Mouse (Mus musculus) T-helper 1 cell (primary cell): ENCODE data around the gene Kif17.

Experiments used
- in situ Hi-C: fragments of 300-600 bp; cut with MboI, MseI; formaldehyde crosslinking; loops from one replicate; pipeline ENCODE4 v1.15.1; 2025; ENCODE audit warnings: high pct_unique_total_duplicates

Gene Kif17

DNA sequence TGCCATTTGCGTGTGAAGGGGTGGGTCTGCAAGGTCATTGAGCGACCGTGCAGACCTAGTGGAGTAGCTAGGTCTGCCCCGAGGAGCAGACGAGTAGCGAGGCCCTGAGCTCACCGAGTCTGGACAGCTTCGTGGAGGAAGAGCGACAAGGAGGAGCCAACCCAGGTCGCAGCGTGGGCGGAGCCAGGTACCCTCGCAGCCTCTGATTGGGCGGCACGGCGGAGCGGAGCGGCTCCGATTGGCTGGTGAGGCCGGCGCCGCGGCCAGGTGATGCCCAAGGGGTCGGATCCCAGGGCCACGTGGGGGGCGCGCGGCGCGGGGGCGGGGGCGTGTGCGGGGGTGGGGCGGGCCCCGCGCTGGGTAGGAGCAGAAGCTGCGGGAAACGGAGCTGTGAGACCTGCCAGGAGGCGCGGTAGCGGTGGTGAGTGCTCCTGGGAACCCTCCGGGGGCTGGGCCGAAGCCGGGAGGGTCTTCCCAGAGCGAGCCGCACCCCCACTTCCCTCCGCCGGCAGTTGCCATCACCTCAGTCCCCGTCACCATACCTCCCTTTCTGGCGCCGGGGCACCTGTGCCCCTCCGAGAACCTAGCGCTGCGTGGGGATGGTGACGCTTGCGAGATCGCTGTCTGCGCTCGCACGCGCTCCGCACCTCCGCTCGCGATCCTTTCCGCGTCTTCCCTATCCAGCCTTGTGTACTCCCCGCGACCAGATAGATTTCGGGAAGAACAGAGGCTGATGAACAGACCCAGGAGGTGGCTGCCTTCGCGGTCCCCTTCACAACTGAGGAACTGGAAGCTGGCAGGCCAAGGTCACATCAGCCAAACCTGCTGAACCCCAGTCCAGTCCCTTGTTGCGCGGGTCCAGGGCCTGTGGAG, at the start of gene Kif17, which contains the start of gene Sh2d5:
TSS of gene Kif17 (plus strand) at position 348 of the 873 bp plus-strand sequence.
TSS of gene Sh2d5 (plus strand) at position 316 of the 873 bp plus-strand sequence.
- in situ Hi-C loops, result loop anchor here (10.0 kb wide), 1 partner anchor 376 kb away; no protein-coding TSS in a partner anchor

DNA sequence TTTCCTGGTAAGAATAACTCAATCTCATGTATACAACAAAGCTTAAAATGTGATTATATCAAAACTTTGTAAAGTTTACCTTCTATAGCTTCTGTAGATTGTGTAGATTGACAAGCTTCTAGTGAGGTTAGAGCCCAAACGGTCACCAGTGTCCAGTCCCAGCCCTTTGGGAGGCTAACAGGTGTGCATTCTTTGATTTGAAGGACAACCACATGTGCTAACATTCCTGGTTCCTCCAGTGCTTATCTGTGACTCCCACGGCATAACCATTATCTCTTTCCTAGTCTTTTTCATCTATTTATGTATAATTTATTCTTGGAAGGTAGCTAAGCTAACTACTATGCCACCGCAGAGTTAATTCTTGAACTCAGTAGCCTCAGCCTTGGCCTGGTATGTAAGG, 49.5 kb upstream of the Kif17 start:
- in situ Hi-C loops, result loop anchor here (25.0 kb wide), 1 partner anchor 1237 kb away; no protein-coding TSS in a partner anchor

DNA sequence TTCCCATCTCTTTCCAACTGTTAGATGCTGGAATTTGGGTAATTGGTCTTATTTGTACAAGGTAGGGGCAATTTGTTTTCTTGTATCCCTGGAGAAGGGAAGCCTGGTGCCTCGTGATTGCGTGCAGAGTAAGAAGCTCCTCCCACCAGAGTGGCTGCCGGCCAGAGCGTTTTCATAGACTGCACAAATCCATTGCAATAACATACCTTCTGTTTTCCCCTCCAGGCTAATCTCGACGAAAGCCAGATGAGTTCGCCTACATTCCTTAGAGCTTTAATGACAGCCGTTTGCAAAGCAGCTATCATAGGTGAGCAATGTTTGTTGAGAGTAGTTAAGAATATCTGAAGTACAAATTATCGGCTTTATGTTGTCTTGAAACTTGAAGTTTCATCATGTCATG, 48.5 kb upstream of the Kif17 start:
- in situ Hi-C loops, result loop anchor here (25.0 kb wide), 1 partner anchor 1236 kb away; no protein-coding TSS in a partner anchor

DNA sequence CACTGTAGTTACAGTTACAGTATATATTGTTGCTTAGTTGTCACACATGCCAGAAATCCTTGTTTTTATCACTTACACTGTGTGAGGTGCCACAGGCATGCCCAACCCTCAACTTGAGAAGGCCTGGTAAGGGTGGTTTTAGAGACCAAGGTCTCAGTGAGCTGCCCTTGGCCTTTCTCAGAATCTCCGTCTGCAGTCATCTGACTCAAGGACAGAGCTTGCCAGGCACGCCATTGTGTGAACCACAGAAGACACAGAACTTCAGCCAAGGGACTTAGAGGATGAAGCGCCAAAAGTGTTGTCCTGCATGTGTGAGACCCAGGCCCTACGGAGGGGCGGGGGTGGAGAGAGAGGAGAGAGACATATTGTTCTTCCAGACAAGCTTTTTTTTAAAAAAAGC, 40.1 kb upstream of the Kif17 start:
- in situ Hi-C loops, result loop anchor here (10.0 to 25.0 kb wide), 2 partner anchors 335 to 1227 kb away; no protein-coding TSS in a partner anchor

DNA sequence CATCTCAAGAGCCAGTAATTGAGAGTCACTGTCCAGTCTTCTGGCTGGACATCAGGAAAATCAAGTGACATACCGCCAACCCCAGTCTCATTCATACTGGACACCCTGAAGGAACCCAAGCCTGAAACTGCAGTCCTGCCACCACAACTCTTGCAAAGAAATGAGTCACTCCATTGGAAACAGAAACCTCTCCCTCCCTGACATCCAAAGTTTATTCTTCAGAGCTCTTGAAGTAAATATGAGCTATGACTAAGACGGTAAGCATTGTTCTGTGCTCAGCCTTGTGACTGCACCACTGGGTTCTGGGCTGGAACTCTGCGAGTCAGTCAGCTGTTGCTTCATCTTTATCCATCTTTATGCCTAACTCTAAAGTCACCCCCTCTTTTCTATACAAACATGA, 36.4 kb upstream of the Kif17 start:
- in situ Hi-C loops, result loop anchor here (10.0 to 25.0 kb wide), 2 partner anchors 339 to 1223 kb away; no protein-coding TSS in a partner anchor

DNA sequence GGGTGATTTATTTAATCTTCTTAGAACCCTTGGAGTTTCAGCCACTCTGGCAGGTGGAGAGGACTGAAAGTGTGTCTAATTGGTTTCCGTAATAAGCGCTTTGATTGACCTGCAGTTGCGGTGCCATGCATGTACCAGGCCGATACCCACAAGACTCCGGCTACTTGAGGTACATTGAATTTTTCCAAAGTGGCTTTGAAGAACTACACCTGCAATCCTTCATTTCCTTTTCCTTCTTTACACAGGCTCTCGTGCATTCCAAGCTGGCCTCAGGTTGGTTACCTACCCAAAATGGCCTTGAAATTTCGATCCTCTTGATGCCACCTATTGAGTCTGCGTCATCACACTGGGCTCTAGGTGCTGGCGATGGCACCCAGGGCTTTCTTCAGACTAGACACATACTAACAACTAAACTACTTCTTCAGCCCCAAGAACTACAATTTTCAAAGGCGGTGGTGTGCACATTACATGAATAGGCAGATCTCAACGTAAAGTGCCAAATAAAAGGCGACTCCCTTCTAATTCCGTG, 34.5 kb upstream of the Kif17 start:
- in situ Hi-C loops, result loop anchor here (10.0 to 25.0 kb wide), 2 partner anchors 341 to 1222 kb away; no protein-coding TSS in a partner anchor

DNA sequence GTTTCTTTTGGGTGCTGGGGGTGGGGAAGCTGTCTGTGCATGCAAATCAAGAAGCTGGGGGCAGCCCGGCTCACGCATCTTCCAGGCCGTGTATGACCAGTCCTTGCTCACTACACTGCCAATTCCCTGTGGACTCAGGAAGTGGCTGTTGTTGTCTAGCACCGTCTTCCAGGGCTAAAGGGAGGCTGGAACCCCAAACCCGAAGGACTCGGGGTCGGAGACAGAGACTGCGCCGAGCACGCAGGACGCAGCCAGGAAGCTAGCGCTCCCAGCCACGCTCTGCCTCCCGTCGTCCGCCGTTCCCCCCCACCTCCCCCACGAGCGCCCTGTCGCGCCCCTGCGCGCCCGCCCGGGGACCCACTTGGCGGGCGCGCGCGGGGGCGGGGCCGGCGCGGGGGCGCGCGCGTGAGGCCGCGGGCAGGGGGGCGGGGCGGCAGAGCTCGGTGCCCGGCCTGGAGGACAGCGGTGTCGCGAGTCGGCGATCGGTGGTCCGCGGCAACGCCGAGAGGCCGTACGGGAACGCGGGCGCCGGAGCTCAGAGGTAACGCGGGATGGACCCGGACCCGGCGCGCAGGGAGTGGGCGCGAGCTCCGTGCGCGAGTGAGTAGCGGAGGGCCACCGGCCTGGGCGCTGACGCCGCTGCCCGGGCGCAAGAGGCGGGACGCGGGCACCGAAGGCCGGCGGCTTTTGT, 33.9 kb upstream of the Kif17 start, which contains the start of gene Hp1bp3:
TSS of gene Hp1bp3 (plus strand) at position 97 of the 691 bp plus-strand sequence.
- in situ Hi-C loops, result loop anchor here (10.0 to 25.0 kb wide), 2 partner anchors 342 to 1221 kb away; no protein-coding TSS in a partner anchor

DNA sequence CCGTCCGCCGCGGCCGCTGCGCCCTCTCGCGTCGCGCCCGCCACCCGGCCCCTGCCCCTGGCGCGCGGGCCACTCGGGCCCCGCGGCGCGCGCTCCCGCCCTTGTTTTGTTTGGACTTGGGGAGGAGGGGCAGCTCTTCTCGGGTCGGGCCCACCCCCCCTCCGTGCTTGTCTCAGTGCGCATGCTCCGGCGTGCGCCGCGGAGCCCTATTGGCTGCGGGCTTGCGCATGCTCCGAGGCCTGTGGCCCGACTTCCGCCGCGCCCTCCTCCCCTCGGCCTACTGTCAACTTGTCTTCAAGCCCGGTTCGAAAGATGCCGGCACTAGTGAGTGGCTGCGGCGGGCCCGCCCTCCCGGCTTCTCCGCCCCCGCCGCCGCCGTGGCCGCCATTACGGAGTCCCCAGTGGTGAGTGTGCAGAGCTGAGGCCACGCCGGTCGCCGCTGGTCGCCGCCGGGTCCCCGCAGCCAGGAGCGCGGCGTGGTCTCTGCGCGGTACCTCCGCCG, 33.3 kb upstream of the Kif17 start:
- in situ Hi-C loops, result loop anchor here (10.0 to 25.0 kb wide), 2 partner anchors 342 to 1220 kb away; no protein-coding TSS in a partner anchor

DNA sequence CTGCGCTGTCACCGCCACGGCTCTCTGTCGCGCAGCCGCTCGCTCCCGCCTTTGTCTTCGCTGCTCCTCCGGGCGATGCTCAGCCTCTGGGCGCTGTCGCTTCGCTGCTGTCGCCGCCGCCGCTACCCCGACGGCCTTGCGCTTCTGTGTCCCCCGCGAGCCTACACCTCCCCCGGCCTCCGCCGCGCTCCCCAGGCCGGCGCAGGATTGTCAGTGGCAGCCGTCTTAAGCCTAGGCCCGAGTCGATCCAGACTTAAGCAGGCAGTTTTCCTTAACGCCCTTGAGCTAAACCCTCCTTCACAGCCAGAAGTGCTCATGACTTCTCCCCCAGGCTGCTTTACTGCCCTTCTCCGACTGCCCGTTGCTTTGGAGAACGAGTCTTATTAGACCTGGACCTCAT, 32.8 kb upstream of the Kif17 start:
- in situ Hi-C loops, result loop anchor here (10.0 to 25.0 kb wide), 2 partner anchors 343 to 1220 kb away; no protein-coding TSS in a partner anchor

DNA sequence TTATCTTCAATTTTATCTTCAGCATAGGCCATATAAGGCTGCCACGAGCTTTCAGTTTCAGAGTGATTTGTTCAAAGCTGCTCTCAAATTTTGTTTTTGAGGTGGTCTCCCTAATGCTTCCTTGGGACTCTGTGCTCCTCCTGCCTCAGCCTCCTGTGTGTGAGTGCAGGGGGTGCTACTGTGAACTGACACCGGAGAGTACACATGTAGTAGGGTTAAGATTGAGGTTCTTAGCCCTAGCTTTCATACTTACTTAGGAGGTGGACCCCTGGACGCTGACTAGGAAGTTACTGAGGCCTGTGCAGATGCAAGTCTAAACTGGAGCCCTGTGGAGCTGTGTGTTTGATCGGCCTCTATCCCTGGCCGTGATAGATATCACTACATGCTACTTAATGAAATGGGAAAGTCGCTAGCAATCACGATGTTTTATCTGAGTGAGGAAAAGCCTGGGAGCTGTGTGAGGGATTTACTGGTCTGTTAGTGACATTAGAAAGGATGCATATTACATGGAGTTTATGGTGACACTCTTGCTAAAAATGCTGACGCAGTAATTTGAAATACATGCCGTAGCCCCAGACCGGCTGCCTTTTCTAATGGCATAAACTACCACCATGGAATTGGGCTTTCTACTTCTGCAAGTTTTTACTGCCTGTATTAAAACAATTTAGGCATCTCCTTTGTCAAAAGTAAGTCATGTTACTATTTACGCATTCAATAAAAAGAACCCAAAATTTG, 32.1 kb upstream of the Kif17 start:
- in situ Hi-C loops, result loop anchor here (10.0 to 25.0 kb wide), 2 partner anchors 343 to 1219 kb away; no protein-coding TSS in a partner anchor

DNA sequence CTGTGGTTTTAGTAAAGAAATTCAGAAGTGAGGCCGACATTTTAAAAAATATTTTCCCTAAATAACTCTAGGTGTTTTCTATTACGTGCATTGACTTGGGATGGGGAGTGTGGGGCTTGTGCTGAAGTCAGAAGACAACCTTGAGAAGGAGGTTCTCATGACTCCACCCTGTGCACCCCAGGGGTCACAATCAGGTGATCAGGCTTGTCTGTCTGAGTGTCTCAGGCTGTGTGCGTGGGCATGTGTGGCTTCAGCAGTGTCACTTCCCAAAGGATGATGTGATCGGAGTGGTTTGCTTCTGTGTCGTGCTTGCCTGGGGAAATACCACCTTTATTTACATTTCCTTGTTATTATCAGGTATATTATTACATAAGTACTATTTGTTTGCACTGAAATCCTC, 30.9 kb upstream of the Kif17 start:
- in situ Hi-C loops, result loop anchor here (10.0 to 25.0 kb wide), 2 partner anchors 345 to 1218 kb away; no protein-coding TSS in a partner anchor

DNA sequence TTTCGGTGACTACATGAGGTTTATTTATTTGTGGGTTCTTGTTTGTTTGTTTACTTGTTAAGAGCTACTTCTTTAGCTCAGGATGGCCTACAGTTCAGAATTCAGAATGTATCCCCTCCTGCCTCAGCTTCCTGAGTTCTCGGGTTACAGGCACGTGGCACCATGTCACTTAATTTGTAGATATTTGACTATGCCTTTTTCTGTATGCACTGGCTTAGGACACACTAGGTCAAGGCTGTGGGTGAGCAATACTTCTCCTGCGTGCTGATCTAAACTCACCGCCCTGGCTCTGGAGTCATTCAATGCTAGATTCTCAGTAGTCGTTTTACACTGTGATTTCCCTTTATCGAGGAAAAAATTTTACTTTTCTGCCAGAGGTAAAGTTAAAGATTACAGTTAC, 29.5 kb upstream of the Kif17 start:
- in situ Hi-C loops, result loop anchor here (25.0 kb wide), 1 partner anchor 1217 kb away; no protein-coding TSS in a partner anchor

DNA sequence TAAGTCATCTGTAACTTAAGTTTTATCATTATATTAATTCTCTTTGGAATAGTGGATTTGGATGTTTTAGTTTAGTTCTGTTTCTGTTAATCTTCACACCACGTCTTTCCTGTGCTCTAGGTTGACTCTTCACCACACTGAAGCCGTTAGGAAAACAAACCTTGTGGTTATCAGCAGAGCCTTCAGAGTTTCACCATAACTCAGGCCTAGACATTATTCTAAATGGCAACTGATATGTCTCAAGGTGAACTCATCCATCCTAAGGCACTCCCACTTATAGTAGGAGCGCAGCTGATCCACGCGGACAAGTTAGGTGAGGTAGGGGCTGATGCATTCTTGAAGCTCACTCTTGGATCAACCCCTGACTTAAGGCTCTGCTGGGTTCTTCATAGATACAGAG, 28.8 kb upstream of the Kif17 start:
- in situ Hi-C loops, result loop anchor here (25.0 kb wide), 1 partner anchor 1216 kb away; no protein-coding TSS in a partner anchor

DNA sequence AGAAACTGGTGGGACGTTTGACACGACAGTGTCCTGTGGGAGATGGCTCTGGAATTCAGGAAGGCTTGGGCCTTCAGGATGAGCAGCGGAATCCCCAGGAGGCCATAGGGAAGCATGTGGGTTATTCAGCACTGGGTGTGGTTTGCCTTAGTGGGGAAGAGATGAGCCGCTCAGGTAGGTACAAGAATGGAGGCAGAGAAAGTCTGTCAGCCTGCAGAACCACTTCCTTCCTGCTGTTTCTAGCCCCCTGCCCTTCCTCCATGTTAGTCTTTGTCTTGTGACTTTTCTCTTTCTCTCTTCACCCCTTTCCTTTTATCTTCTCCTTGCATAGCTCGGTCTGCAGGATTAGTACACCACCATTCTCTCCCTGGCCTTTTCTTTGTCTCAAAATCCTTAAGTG, 27.8 kb upstream of the Kif17 start:
- in situ Hi-C loops, result loop anchor here (25.0 kb wide), 1 partner anchor 1215 kb away; no protein-coding TSS in a partner anchor

DNA sequence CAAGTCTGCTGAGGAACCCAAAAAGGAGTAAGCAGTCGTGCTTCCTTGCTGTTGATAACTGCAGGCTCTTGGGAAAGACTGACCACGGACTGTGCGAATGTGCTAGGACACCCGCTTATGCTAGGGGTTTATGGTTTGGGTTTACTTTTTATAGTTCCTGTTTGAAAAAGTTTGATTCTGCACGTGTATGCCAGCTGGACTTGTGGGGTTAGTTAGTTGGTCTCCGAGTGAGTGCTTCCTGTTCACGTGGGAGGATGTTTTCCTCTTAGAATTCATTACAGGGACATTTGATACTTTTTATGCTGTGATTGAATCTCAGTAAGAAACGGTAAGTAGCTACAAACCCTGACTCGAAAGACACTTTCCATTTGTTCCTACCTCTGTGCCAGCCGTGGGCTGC, 26.6 kb upstream of the Kif17 start:
- in situ Hi-C loops, result loop anchor here (25.0 kb wide), 1 partner anchor 1214 kb away; no protein-coding TSS in a partner anchor

DNA sequence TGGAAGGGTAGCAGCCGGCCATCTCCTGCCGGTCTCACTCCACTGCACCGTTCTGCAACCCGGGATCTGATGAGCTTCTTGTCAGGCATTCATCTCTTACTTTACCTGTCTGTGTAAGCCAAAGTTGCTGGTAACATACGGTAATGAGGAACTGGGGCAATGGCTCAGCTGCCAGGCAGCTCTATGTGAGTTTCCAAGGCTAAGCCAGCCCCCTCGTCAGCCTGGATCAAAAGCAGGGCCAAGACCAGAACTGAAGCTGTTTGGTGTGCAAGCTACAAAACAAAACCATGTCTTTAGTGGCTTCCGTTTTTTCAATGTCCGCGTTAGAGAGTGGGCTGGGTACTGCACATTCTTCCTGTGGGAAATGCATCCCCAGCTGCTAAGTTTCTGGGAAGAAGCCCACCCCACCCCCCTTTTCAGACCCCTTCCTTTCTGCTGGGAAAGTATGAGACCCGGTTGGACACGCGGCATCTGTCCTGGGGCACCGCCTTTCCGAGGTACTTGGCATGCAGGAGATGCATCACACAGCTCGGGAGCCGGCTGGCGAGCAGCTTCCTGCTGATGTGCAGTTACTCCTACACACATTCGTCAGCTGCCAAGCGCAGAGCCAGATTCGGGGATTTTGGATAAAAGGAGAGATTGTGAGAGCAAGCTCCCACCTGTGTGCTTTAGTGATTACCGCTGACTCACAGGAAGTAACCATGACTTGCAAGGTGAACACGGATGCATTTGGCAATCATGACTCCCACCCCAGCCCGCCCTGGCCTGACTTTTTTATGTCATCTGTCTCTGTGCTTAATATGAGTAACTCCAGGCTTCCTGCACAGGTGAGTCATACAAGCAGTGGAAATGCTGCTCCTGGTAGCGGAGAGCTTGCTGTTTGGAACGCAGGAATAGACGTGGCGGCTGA, 3.2 kb upstream of the Kif17 start:
- in situ Hi-C loops, result no loop called here

DNA sequence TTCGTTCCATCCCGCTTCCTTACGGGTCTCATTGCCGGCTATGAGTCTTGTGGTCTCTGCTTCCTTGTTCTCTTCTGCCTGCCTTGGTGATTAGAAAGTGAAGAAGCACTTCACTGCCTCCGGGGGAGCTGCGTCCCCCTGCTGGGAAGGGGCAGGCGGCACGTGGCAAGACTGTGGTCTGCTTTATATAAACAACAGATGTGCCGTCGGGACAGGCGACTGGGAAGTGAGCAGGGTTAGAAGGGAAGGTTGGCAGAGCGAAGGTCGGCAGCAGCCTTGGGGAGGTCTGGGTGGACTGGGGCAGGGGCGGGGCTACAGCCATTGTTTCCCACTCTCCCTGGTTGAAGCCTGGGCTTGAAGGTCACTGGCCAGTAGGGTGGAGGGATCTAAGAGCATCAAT, 1.6 kb downstream of the Kif17 start:
- in situ Hi-C loops, result loop anchor here (10.0 kb wide), 1 partner anchor 377 kb away; no protein-coding TSS in a partner anchor

DNA sequence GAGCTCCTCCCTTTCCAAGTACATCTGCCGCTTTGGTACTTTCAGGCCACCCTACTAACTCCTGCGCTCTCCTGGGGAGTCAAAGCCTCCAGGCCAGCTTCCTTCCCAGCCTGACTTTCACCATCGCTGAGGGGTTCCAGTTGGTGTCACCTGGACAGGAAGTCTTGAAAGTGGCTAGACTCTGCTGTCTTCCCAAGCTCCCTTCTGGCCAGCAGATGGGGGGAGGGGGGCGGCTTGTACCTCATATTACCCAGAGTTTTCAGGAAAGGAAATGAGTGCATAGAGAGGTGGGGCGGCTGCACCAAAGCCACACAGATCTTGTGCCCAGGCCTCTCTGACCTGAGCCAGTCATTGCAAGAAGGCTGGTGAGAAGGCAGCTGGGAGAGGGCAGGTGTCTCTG, 2.0 kb downstream of the Kif17 start:
- in situ Hi-C loops, result loop anchor here (10.0 kb wide), 1 partner anchor 377 kb away; no protein-coding TSS in a partner anchor

DNA sequence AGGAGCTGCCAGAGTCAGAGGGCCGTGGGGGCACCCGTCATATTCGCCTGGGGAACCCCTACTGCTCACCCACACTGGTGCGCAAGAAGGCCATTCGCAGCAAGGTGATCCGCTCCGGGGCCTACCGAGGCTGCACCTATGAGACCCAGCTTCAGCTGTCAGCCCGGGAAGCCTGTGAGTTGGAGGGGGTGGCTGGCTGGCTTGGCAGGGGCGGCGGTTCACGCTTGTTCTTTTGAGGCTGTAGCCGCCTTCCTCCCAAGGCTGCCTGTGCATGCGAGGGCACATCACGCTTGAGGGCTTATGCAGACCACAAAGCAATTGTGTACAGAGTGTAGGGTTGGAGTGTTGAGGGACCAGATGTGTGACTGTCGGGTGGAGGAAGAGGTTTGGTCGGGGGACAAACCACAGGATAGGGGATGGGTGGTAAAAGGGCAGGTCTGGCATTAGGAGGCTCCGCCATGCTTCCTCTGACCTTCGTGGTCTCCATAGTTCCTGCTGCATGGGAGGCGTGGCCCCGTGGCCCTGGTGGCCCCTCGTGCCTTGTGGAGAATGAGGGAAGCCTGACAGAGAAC, 7.0 kb downstream of the Kif17 start:
- in situ Hi-C loops, result loop anchor here (10.0 kb wide), 1 partner anchor 382 kb away; no protein-coding TSS in a partner anchor
